Mouse (Mus musculus) small intestine, adult 2 months (tissue): ENCODE results near the gene Gm26558. TPM values are rescaled to one million over a fixed set of nuclear protein-coding genes. Genes with fewer than 3 reads are reported as not detected.

Experiments
- H3K27ac ChIP-seq: fragments of 200-500 bp; 2 replicates; pipeline ENCODE4 v1.5.1; 2012; ENCODE audit warnings: low read depth, low read length, control low read depth, inconsistent platforms; ENCODE audit not compliant: insufficient read depth
- H3K27me3 ChIP-seq: fragments of 200-500 bp; 2 replicates; pipeline ENCODE4 v1.6.1; 2012; ENCODE audit warnings: mild to moderate bottlenecking, moderate library complexity, low read length, inconsistent platforms; ENCODE audit not compliant: control insufficient read depth, insufficient read depth
- H3K36me3 ChIP-seq: fragments of 200-500 bp; 2 replicates; pipeline ENCODE4 v1.6.1; 2012; ENCODE audit warnings: mild to moderate bottlenecking, low read length, control low read depth, inconsistent platforms; ENCODE audit not compliant: control insufficient read depth, insufficient read depth
- H3K4me1 ChIP-seq: fragments of 200-500 bp; 2 replicates; pipeline ENCODE4 v1.6.1; 2012; ENCODE audit warnings: low read length, inconsistent platforms, mixed read lengths; ENCODE audit not compliant: control insufficient read depth, insufficient read depth, insufficient read length
- H3K4me3 ChIP-seq: fragments of 200-500 bp; 2 replicates; pipeline ENCODE4 v1.5.1; 2012; ENCODE audit warnings: low read depth, mild to moderate bottlenecking, control low read depth, inconsistent platforms, low read length, moderate library complexity
- CTCF ChIP-seq: fragments of 200-500 bp; IDR thresholded peaks from 2 replicates; pipeline ENCODE4 v1.5.1; 2012; ENCODE audit warnings: low read depth, mild to moderate bottlenecking, control low read depth, inconsistent platforms, low read length, moderate library complexity, mixed read lengths; ENCODE audit not compliant: insufficient replicate concordance, insufficient read length; ENCODE audit errors: extremely low read depth
- POLR2A ChIP-seq: fragments of 200-500 bp; IDR thresholded peaks from 2 replicates; pipeline ENCODE4 v1.6.1; 2012; ENCODE audit warnings: low read depth, mild to moderate bottlenecking, control low read depth, inconsistent platforms, low read length, moderate library complexity
- WGBS: fragments of 180-500 bp; shearing (Covaris S2); methylation state at CpG from one replicate; pipeline ENCODE4 v1.1.7; 2018; 5-methylcytosine and 5-hydroxymethylcytosine counted together
- polyA plus RNA-seq: library from polyadenylated mRNA; depleted of rRNA; stranded (reverse); fragments of >200 nt; gene quantifications from 2 replicates; pipeline ENCODE4 v1.2.3, GENCODE M21; 2012; rRNA removed

Gm26558 gene
- polyA plus RNA-seq, 1 experiment: 0.58 TPM

GRCm38 (mm10) chr2:70616617-70617016 lies 45.3 kb downstream of the Gm26558 start:
- Histone ChIP-seq H3K4me1 (0 out of 2 replicates have a peak, but pooled peaks cover 1% of the 10 kb centered on the region), H3K4me3 (no peak overlapping the region), H3K36me3 (no peaks in the 10 kb centered on the region), H3K27ac (no peak overlapping the region), H3K27me3 (no peaks in the 10 kb centered on the region)
- WGBS: 57% methylated on average over 3 of the region's 3 CpGs
- TF ChIP-seq POLR2A: no peak
- TF ChIP-seq CTCF: no peak

- Histone ChIP-seq H3K27ac (no peak overlapping the region), H3K4me3 (no peak overlapping the region), H3K36me3 (no peaks in the 10 kb centered on the region), H3K4me1 (0 out of 2 replicates have a peak, but pooled peaks cover 1% of the 10 kb centered on the region), H3K27me3 (no peaks in the 10 kb centered on the region)
- WGBS: 42% methylated on average over 2 of the region's 2 CpGs
- no peak for TF ChIP-seq CTCF
- no peak for TF ChIP-seq POLR2A
Observed at GRCm38 (mm10) chr2:70616076-70616475, 45.8 kb downstream of the Gm26558 start.

GRCm38 (mm10) chr2:70614745-70615351 lies 47.1 kb downstream of the Gm26558 start:
- Histone ChIP-seq H3K27me3 (no peaks in the 10 kb centered on the region), H3K4me1 (0 out of 2 replicates have a peak, but pooled peaks cover 1% of the 10 kb centered on the region)
- 66% methylated on average over 7 of the region's 7 CpGs for WGBS

More at GRCm38 (mm10) chr2:70614745-70615351, 47.1 kb downstream of the Gm26558 start:
- Histone ChIP-seq H3K36me3 (no peaks in the 10 kb centered on the region), H3K4me3 (no peak overlapping the region), H3K27ac (no peak overlapping the region)
- TF ChIP-seq POLR2A: no peak
- TF ChIP-seq CTCF: no peak

Other genes starting within 250 kb of the Gm26558 start
- 34.6 and 43.9 TPM in 2 replicates for gene Sp5, start 187.2 kb downstream of the Gm26558 start, polyA plus RNA-seq
- 0.44 and 0.46 TPM in 2 replicates for gene Erich2, start 153.3 kb downstream of the Gm26558 start, polyA plus RNA-seq
- gene Gad1, start 109.0 kb downstream of the Gm26558 start, polyA plus RNA-seq: 0.08 TPM in 1 of 2 replicates, not detected in the other
- gene Gorasp2, start 532 bp downstream of the Gm26558 start, polyA plus RNA-seq: 76.8 and 114 TPM in 2 replicates
- 2.3 and 6.5 TPM in 2 replicates for gene Tlk1, start 163.6 kb upstream of the Gm26558 start, polyA plus RNA-seq